Mouse (Mus musculus): ENCODE results near the gene Scyl1. TPM values are rescaled to one million over a fixed set of nuclear protein-coding genes. Genes with fewer than 3 reads are reported as not detected.
A peak's percentile ranks its signal among the peaks of the same experiment; 100 is the strongest.

Gene Scyl1
- polyA plus RNA-seq, 1 experiment from 2014 or later, result 73.7 TPM

DNA sequence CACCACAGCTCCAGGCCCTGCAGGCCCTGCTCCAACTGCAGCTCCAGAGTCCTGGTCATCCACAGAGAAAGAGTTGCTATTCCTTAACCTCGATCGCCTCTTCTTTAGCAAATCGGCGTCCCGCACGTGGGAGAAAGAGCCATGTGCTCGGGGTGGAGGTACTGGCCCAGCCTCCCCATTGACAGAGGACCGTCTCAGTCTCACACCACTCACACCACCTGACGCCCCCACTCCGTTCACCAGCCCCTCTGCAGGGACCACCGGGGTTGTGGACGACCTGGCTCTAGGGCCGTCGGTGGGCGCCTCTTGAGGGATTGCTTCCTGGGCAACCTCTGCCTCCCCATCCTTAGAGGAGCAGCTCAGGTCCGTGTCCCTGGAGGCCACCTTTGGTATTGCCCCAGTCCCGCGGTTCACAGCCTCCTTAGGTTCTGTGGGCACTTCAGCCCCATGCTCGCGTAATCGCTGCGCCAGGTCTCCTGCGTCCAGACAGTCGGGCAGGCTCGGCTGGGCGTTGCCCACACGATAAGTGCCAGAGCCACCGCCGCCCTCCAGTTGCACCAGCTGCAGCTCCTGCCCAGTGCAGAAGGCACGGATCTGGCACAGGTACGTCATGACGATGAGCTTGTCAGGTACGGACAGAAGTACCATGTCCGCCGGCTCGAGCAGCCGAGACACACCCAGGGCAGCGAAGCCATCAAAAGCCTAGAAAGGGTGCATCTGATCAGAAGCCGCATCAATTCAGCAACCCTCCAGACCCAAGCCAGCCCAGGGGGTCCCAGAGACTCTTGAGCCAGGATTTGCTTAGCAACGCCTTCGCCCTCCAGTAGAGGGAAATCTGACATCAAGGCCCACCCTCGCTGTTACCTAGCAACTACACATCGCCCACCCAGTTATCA lies 55.2 kb downstream of the Scyl1 start:
- no peaks in the 10 kb centered on the region for H3K9me3 ChIP-seq (replicated peaks)
- H3K27me3 ChIP-seq, result no peaks in the 10 kb centered on the region; the same call in 1 of the 2 replicates
- H3K36me3 ChIP-seq, result peaks cover 60% of the 10 kb centered on the region
- 21% methylated on average over 43 of the region's 43 CpGs for WGBS
- peak; percentile 70 for ATAC-seq (ENCODE audit: low FRiP score)
- H3K4me3 ChIP-seq, result peak overlapping the region; percentile 4; the same call in 1 of the 2 replicates
- no peak overlapping the region for H3K27ac ChIP-seq
- H3K9ac ChIP-seq, result peak overlapping the region; percentile 20; the same call in 1 of the 2 replicates
- H3K4me2 ChIP-seq (replicated peaks), result peak overlapping the region; percentile 40
- H3K4me1 ChIP-seq, result peaks cover 35% of the 10 kb centered on the region

DNA sequence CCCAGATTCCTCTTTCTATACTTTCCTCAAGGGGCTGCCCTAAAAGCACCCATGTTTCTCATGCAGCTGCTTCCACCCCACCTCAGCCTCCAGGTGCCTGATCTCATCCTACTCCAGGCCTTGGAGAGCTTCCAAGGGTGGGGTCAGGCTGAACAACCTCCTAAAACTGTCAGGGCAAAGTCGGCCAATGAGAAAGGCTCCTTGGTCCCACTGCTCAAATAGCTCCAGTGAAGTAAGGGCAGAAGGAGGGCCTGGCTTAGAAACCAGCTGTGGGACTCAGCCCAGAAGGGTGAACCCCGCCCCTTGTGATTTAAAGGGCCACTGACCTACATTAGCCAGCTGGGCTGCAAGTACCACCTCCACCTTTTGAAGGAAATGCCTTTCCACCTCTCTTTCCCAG lies 57.5 kb downstream of the Scyl1 start:
- Histone ChIP-seq H3K27me3 (no peaks in the 10 kb centered on the region; the same call in 1 of the 2 replicates), H3K4me1 (peaks cover 35% of the 10 kb centered on the region), H3K27ac (no peak overlapping the region), H3K36me3 (peaks cover 60% of the 10 kb centered on the region), H3K4me3 (no peak overlapping the region), H3K4me2 (replicated peaks) (no peak overlapping the region), H3K9me3 (replicated peaks) (no peaks in the 10 kb centered on the region), H3K9ac (0 out of 2 replicates have a peak overlapping the region, but pooled peaks have one; percentile 32)
- no peak for ATAC-seq (ENCODE audit: low FRiP score)
- 14% methylated on average over 2 of the region's 2 CpGs for WGBS

DNA sequence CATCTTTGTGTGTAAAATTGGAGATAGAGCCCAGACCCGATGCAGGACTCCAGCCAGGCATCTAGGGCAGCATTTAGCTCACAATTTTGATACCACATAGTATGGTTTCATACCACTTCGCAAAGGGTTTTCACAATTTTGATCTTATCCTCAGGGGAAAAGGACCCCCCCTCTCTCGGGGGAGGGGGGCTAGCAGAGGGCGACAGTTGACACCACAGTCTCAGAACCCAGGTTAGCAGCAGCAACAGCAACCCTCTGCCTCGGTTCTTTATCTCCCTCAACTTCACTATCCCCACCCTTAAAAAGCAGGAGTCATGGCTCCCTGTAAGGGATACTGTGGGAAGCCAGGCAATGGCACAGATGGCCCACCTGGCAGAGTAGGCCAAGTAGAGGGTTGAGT lies 58.0 kb downstream of the Scyl1 start:
- Histone ChIP-seq H3K9ac (0 out of 2 replicates have a peak overlapping the region, but pooled peaks have one; percentile 32), H3K27me3 (no peaks in the 10 kb centered on the region; the same call in 1 of the 2 replicates), H3K36me3 (peaks cover 60% of the 10 kb centered on the region), H3K9me3 (replicated peaks) (no peaks in the 10 kb centered on the region), H3K4me1 (peaks cover 35% of the 10 kb centered on the region), H3K27ac (no peak overlapping the region), H3K4me3 (no peak overlapping the region), H3K4me2 (replicated peaks) (no peak overlapping the region)
- ATAC-seq (ENCODE audit: low FRiP score), result no peak
- WGBS, result 77% methylated on average over 5 of the region's 5 CpGs

DNA sequence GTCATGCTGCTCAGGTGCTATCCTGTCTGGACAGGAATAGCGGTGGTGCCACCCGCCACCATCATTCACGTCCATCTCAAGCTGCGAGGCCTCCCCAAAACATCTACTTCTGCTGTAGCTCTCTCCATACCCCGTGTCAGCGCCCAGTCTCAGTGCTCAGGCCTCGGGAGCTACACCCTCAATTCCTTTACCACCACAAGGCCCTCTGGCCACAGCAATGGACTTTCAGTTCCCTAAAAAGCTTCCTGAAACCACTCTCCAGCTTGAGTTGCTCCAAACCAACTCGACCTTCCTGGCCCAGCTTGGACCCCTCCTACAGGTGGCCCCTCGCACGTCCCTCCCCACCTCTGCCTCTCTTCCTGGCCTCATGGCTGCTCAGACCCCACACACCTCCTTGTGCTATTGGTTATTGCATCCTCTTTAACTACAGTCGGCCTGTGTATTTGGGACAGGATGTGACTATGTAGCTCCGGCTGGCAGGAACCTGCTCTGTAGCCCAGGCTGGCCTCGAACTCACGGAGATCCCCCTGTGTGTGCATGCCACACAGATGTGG lies 59.2 kb downstream of the Scyl1 start:
- Histone ChIP-seq H3K4me1 (peaks cover 28% of the 10 kb centered on the region), H3K9ac (no peak overlapping the region), H3K36me3 (peaks cover 62% of the 10 kb centered on the region), H3K27me3 (no peaks in the 10 kb centered on the region; the same call in 1 of the 2 replicates), H3K4me2 (replicated peaks) (no peak overlapping the region), H3K27ac (no peak overlapping the region), H3K9me3 (replicated peaks) (no peaks in the 10 kb centered on the region), H3K4me3 (no peak overlapping the region)
- 94% methylated on average over 14 of the region's 14 CpGs for WGBS
- no peak for ATAC-seq (ENCODE audit: low FRiP score)

DNA sequence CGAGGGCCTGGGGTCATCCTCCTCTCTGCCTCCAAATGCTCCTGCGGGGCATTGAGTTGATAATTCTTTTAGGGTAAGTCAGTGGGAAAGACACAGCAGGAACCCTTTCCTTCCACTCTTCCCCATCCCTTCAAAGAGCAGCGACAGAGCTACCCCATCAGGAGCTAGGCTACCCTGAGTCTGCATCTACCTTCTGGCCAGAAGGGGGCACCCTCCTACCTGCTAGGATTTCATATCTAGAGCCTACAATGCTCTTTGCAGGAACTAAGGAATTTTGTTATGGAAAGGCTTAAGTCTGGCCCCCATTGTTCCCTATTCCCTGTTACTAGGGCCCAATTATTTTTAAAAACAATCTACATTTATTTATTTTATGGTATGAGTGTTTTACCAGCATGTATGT lies 60.0 kb downstream of the Scyl1 start:
- H3K36me3 ChIP-seq, result peaks cover 68% of the 10 kb centered on the region
- WGBS, result 9% methylated on average over 3 of the region's 3 CpGs
- H3K9ac ChIP-seq, result no peak overlapping the region
- no peaks in the 10 kb centered on the region for H3K27me3 ChIP-seq
- peaks cover 20% of the 10 kb centered on the region for H3K4me1 ChIP-seq
- no peaks in the 10 kb centered on the region for H3K9me3 ChIP-seq (replicated peaks)
- no peak overlapping the region for H3K4me3 ChIP-seq
- H3K4me2 ChIP-seq (replicated peaks), result no peak overlapping the region
- H3K27ac ChIP-seq, result no peak overlapping the region
- ATAC-seq (ENCODE audit: low FRiP score), result no peak

DNA sequence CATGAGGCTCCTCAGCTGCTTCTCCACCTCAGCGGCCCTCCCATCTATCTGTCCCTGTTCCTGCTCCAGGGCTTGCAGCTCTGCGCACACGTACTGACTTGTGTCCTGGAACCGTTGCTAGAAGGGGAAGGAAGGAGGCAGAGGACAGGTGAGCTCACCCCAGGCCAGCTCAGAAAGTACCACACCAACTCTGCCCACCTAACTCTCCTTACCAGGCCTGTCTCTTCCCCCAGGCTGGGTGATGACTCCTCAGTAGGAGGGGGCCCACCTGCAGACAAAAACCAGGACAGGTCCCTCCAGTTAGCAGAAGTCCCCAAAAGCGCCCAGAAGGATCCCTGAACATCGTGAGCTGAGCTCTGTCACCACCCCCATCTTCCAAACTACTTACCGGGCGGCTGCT lies 60.6 kb downstream of the Scyl1 start:
- H3K4me2 ChIP-seq (replicated peaks), result no peak overlapping the region
- no peak overlapping the region for H3K4me3 ChIP-seq
- H3K27ac ChIP-seq, result no peak overlapping the region
- 71% methylated on average over 8 of the region's 8 CpGs for WGBS
- no peaks in the 10 kb centered on the region for H3K9me3 ChIP-seq (replicated peaks)
- no peak for ATAC-seq (ENCODE audit: low FRiP score)
- H3K36me3 ChIP-seq, result peaks cover 71% of the 10 kb centered on the region
- no peak overlapping the region for H3K9ac ChIP-seq
- H3K27me3 ChIP-seq, result no peaks in the 10 kb centered on the region
- H3K4me1 ChIP-seq, result peaks cover 14% of the 10 kb centered on the region

DNA sequence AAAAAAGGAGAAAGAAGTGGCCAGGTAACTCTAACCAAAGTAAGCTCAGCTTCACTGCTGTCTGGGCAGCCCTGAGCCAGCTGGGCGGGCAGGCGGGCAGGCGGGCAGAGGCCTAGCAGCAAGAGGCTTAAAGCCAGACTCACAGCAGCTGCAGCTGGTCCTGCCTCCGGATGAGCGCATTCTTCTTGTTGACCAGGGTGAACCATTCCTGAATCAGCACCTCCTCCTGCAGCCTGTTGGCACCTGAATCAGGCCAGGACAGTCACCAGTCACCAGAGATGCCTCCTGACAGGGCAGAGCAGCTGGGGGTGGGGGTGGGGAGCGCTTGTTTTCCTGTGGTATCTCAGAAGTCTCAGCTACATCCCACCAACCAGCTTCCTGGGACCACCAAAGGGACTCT lies 61.2 kb downstream of the Scyl1 start:
- Histone ChIP-seq H3K9ac (no peak overlapping the region), H3K4me3 (no peak overlapping the region), H3K4me2 (replicated peaks) (no peak overlapping the region), H3K36me3 (peaks cover 71% of the 10 kb centered on the region), H3K27ac (no peak overlapping the region), H3K9me3 (replicated peaks) (no peaks in the 10 kb centered on the region), H3K27me3 (no peaks in the 10 kb centered on the region), H3K4me1 (peaks cover 9% of the 10 kb centered on the region; the same call in 1 of the 2 replicates)
- ATAC-seq (ENCODE audit: low FRiP score), result no peak
- 93% methylated on average over 6 of the region's 6 CpGs for WGBS

Other genes starting within 250 kb of the Scyl1 start
- gene Ovol1, start 210.8 kb downstream of the Scyl1 start, polyA plus RNA-seq (2016; fragmentation: Nextera tagmentation; extraction: Ambion mirVana), result 0.18 and 0.19 TPM in 2 replicates
- gene Ap5b1, start 203.4 kb downstream of the Scyl1 start, polyA plus RNA-seq (2016; fragmentation: Nextera tagmentation; extraction: Ambion mirVana), result 2.6 and 3.2 TPM in 2 replicates
- gene Rnaseh2c, start 169.5 kb downstream of the Scyl1 start, polyA plus RNA-seq (2016; fragmentation: Nextera tagmentation; extraction: Ambion mirVana), result 114 and 126 TPM in 2 replicates
- gene Kat5, start 161.2 kb downstream of the Scyl1 start, polyA plus RNA-seq (2016; fragmentation: Nextera tagmentation; extraction: Ambion mirVana), result 73.2 and 76.5 TPM in 2 replicates
- gene Rela, start 133.9 kb downstream of the Scyl1 start, polyA plus RNA-seq (2016; fragmentation: Nextera tagmentation; extraction: Ambion mirVana), result 38.4 and 41.5 TPM in 2 replicates
- 22.4 and 25.4 TPM in 2 replicates for gene Sipa1, start 107.7 kb downstream of the Scyl1 start, polyA plus RNA-seq (2016; fragmentation: Nextera tagmentation; extraction: Ambion mirVana)
- gene Map3k11, start 82.7 kb downstream of the Scyl1 start, polyA plus RNA-seq (2016; fragmentation: Nextera tagmentation; extraction: Ambion mirVana), result 21.5 and 23.3 TPM in 2 replicates
- 34.6 and 35.0 TPM in 2 replicates for gene Pcnx3, start 82.5 kb downstream of the Scyl1 start, polyA plus RNA-seq (2016; fragmentation: Nextera tagmentation; extraction: Ambion mirVana)
- gene Kcnk7, start 67.1 kb downstream of the Scyl1 start, polyA plus RNA-seq (2016; fragmentation: Nextera tagmentation; extraction: Ambion mirVana), result not detected in 2 replicates
- gene Ehbp1l1, start 45.1 kb downstream of the Scyl1 start, polyA plus RNA-seq (2016; fragmentation: Nextera tagmentation; extraction: Ambion mirVana), result 10.8 and 12.1 TPM in 2 replicates
- 174 and 177 TPM in 2 replicates for gene Fam89b, start 41.8 kb downstream of the Scyl1 start, polyA plus RNA-seq (2016; fragmentation: Nextera tagmentation; extraction: Ambion mirVana)
- 13.8 and 16.6 TPM in 2 replicates for gene Ltbp3, start 30.5 kb downstream of the Scyl1 start, polyA plus RNA-seq (2016; fragmentation: Nextera tagmentation; extraction: Ambion mirVana)
- gene Frmd8, start 103.9 kb upstream of the Scyl1 start, polyA plus RNA-seq (2016; fragmentation: Nextera tagmentation; extraction: Ambion mirVana), result 28.7 and 29.9 TPM in 2 replicates
- 2.0 and 2.2 TPM in 2 replicates for gene Slc25a45, start 106.4 kb upstream of the Scyl1 start, polyA plus RNA-seq (2016; fragmentation: Nextera tagmentation; extraction: Ambion mirVana)
- gene Tigd3, start 122.7 kb upstream of the Scyl1 start, polyA plus RNA-seq (2016; fragmentation: Nextera tagmentation; extraction: Ambion mirVana), result 11.0 and 11.3 TPM in 2 replicates
- 161 and 177 TPM in 2 replicates for gene Dpf2, start 141.6 kb upstream of the Scyl1 start, polyA plus RNA-seq (2016; fragmentation: Nextera tagmentation; extraction: Ambion mirVana)
- 5.1 and 6.1 TPM in 2 replicates for gene Cdc42ep2, start 153.4 kb upstream of the Scyl1 start, polyA plus RNA-seq (2016; fragmentation: Nextera tagmentation; extraction: Ambion mirVana)
- gene Pola2, start 192.8 kb upstream of the Scyl1 start, polyA plus RNA-seq (2016; fragmentation: Nextera tagmentation; extraction: Ambion mirVana), result 47.4 and 49.2 TPM in 2 replicates
- gene Slc22a20, start 214.7 kb upstream of the Scyl1 start, polyA plus RNA-seq (2016; fragmentation: Nextera tagmentation; extraction: Ambion mirVana), result not detected in 2 replicates
- 5.5 and 7.7 TPM in 2 replicates for gene Capn1, start 244.5 kb upstream of the Scyl1 start, polyA plus RNA-seq (2016; fragmentation: Nextera tagmentation; extraction: Ambion mirVana)